8 mouse cellular contexts compared by ENCODE assay signal in genomic region chr4:139493227-139494025, GRCm38 (mm10). TPM values are rescaled to one million over a fixed set of nuclear protein-coding genes. Genes with fewer than 3 reads are reported as not detected.
DNase-seq lines count a peak whose midpoint lies in the region.

No protein-coding gene starts in this region.

- intact Hi-C loops in heart, postnatal 25 days (cut with DNase I) = loop anchor here (5.0 kb wide), 1 partner anchor 119 kb away; no protein-coding TSS in a partner anchor

- peak; percentile 30 to 75 for DNase-seq in heart, adult 18-20 months
- DNase-seq in heart, postnatal 4 days = no peak
- peak; percentile 34 for DNase-seq in c-Kit-positive CD71-negative TER-119-negative erythroid progenitor cells, embryonic 14.5 days (ENCODE audit: low read depth)
- peak; percentile 24 for DNase-seq in heart, postnatal 25 days (ENCODE audit: low spot score)
- peak; percentile 17 for DNase-seq in lung, postnatal 14 days
- no peak for DNase-seq in urinary bladder, postnatal 25 days (ENCODE audit: low spot score)
- no peak for DNase-seq in T-cell, adult 2 months (ENCODE audit: low spot score)
- no peak for DNase-seq in urinary bladder, postnatal 14 days (ENCODE audit: low spot score)

RNA-seq across cellular contexts. Expression of gene Iffo2, which starts 36.9 kb away (rescaled TPM):
- 1 to 10 TPM; 4.3 to 4.4 TPM for total RNA-seq in heart, adult 18-20 months (2021)
- 10 to 100 TPM; 14.2 to 14.6 TPM for total RNA-seq in heart, postnatal 4 days (2021)
- 1 to 10 TPM; 5.5 to 6.0 TPM for total RNA-seq in heart, postnatal 25 days (2021)

Comparison
In these comparisons a context has a peak if more than half of its experiments do, and no peak if none do; other contexts are left out.
1. DNase-seq: peak in heart, adult 18-20 months (2 of 2), c-Kit-positive CD71-negative TER-119-negative erythroid progenitor cells, embryonic 14.5 days (single experiment), heart, postnatal 25 days (single experiment) and lung, postnatal 14 days (single experiment); none in heart, postnatal 4 days (single experiment), urinary bladder, postnatal 25 days (single experiment), T-cell, adult 2 months (single experiment) and urinary bladder, postnatal 14 days (single experiment).